Mouse (Mus musculus): ENCODE results near the gene Asns. TPM values are rescaled to one million over a fixed set of nuclear protein-coding genes. Genes with fewer than 3 reads are reported as not detected.

The Asns gene
- polyA plus RNA-seq, 1 experiment = 122 TPM

- H3K79me3 ChIP-seq (ENCODE audit: low read depth) = peaks cover 37% of the 10 kb centered on the region
- H3K79me2 ChIP-seq (ENCODE audit: control insufficient read depth, insufficient read depth) = peaks cover 42% of the 10 kb centered on the region
- TF ChIP-seq MYOD1 (IDR thresholded peaks at IDR 0.05; ENCODE audit: control insufficient read depth, insufficient read length, low read depth) = no peak
- TF ChIP-seq MYOG (IDR thresholded peaks at IDR 0.05; ENCODE audit: control insufficient read depth, extremely low read depth, insufficient read length) = no peak
- no peak for TF ChIP-seq CEBPB (IDR thresholded peaks at IDR 0.05; ENCODE audit: low read depth)
- no peak for TF ChIP-seq CTCF (IDR thresholded peaks at IDR 0.05; ENCODE audit: control insufficient read depth, insufficient read depth, insufficient read length)
- TF ChIP-seq USF1 (IDR thresholded peaks at IDR 0.05; ENCODE audit: low read depth) = no peak
- no peak for TF ChIP-seq MAX (IDR thresholded peaks at IDR 0.05)
- TF ChIP-seq FOSL1 (IDR thresholded peaks at IDR 0.05; ENCODE audit: insufficient read depth, low read length, poor library complexity, severe bottlenecking) = no peak
- H3ac ChIP-seq (ENCODE audit: control insufficient read depth, insufficient read length, low read depth) = no peak overlapping the region
- no peak overlapping the region for H3K4me3 ChIP-seq (ENCODE audit: insufficient read depth, poor library complexity, severe bottlenecking)
- H3K36me3 ChIP-seq (ENCODE audit: control insufficient read depth, insufficient read depth) = no peaks in the 10 kb centered on the region
- H3K27me3 ChIP-seq (ENCODE audit: control insufficient read depth, insufficient read depth, insufficient read length) = no peaks in the 10 kb centered on the region
Observed at GRCm38 (mm10) chr6:7693666-7694065, 612 bp upstream of the Asns start.

DNA sequence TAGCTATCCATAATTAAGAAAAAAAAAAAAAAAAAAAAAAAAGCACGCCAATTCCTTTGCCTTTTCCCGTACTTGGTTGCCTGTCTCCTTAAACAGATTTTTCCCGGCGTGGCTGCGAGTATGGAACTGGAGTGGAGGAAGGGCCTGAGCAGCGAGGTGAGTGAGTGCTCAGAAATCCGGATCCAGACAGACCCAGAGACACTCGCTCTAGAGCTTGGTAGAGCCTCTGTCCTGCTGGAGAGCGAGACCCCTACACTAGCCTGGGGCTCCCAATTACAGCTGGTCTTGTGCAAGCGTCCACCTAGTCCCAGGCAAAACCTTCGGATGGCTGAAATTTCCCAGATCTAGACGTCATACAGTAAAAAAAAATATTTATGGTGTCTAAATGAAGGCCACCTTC, 603 bp downstream of the Asns start:
- no peaks in the 10 kb centered on the region for H3K27me3 ChIP-seq (ENCODE audit: control insufficient read depth, insufficient read depth, insufficient read length)
- H3K36me3 ChIP-seq (ENCODE audit: control insufficient read depth, insufficient read depth) = no peaks in the 10 kb centered on the region
- TF ChIP-seq MYOD1 (IDR thresholded peaks at IDR 0.05; ENCODE audit: control insufficient read depth, insufficient read length, low read depth) (no peak), FOSL1 (IDR thresholded peaks at IDR 0.05; ENCODE audit: insufficient read depth, low read length, poor library complexity, severe bottlenecking) (no peak)
- peak overlapping the region; percentile 66 for H3ac ChIP-seq (ENCODE audit: control insufficient read depth, insufficient read length, low read depth)
- H3K79me2 ChIP-seq (ENCODE audit: control insufficient read depth, insufficient read depth) = peaks cover 54% of the 10 kb centered on the region
- peaks cover 46% of the 10 kb centered on the region for H3K79me3 ChIP-seq (ENCODE audit: low read depth)
- H3K4me3 ChIP-seq (ENCODE audit: insufficient read depth, poor library complexity, severe bottlenecking) = peak overlapping the region; percentile 75

- peaks cover 59% of the 10 kb centered on the region for H3K79me2 ChIP-seq (ENCODE audit: control insufficient read depth, insufficient read depth)
Observed at GRCm38 (mm10) chr6:7692037-7692436, 1.0 kb downstream of the Asns start.

DNA sequence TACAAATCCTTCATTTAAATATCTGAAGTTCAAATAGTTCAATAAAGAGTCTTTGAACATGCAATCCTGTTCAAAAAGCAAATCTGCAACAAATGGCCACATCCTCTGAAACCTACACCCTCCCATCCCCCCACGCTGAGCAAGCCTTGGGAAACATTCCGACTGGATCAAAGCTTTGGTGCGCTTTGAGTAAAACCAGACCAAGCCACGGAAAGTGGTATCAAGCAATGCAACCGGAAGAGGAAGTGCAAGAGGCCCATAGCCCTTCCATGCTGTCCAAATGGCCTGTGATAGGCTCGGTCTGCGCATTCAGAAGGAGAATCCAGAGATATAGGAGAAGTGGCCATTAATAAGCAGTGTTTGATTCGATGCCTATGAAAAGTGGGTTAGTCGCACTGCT, 2.6 kb downstream of the Asns start:
- TF ChIP-seq MYOG (IDR thresholded peaks at IDR 0.05; ENCODE audit: control insufficient read depth, extremely low read depth, insufficient read length) (no peak), MAX (IDR thresholded peaks at IDR 0.05) (no peak), MYOD1 (IDR thresholded peaks at IDR 0.05; ENCODE audit: control insufficient read depth, insufficient read length, low read depth) (no peak), USF1 (IDR thresholded peaks at IDR 0.05; ENCODE audit: low read depth) (no peak), FOSL1 (IDR thresholded peaks at IDR 0.05; ENCODE audit: insufficient read depth, low read length, poor library complexity, severe bottlenecking) (no peak), CTCF (IDR thresholded peaks at IDR 0.05; ENCODE audit: control insufficient read depth, insufficient read depth, insufficient read length) (no peak)
- Histone ChIP-seq H3K4me3 (ENCODE audit: insufficient read depth, poor library complexity, severe bottlenecking) (no peak overlapping the region), H3K27me3 (ENCODE audit: control insufficient read depth, insufficient read depth, insufficient read length) (no peaks in the 10 kb centered on the region), H3K36me3 (ENCODE audit: control insufficient read depth, insufficient read depth) (peaks cover 6% of the 10 kb centered on the region), H3K79me2 (ENCODE audit: control insufficient read depth, insufficient read depth) (peaks cover 73% of the 10 kb centered on the region), H3ac (ENCODE audit: control insufficient read depth, insufficient read length, low read depth) (no peak overlapping the region), H3K79me3 (ENCODE audit: low read depth) (peaks cover 61% of the 10 kb centered on the region)

More at GRCm38 (mm10) chr6:7692037-7692436, 1.0 kb downstream of the Asns start:
- Histone ChIP-seq H3K4me3 (ENCODE audit: insufficient read depth, poor library complexity, severe bottlenecking) (peak overlapping the region; percentile 75), H3K27me3 (ENCODE audit: control insufficient read depth, insufficient read depth, insufficient read length) (no peaks in the 10 kb centered on the region), H3K79me3 (ENCODE audit: low read depth) (peaks cover 50% of the 10 kb centered on the region), H3K36me3 (ENCODE audit: control insufficient read depth, insufficient read depth) (no peaks in the 10 kb centered on the region), H3ac (ENCODE audit: control insufficient read depth, insufficient read length, low read depth) (no peak overlapping the region)
- TF ChIP-seq MYOD1 (IDR thresholded peaks at IDR 0.05; ENCODE audit: control insufficient read depth, insufficient read length, low read depth) (no peak), MAX (IDR thresholded peaks at IDR 0.05) (no peak), CEBPB (IDR thresholded peaks at IDR 0.05; ENCODE audit: low read depth) (no peak), CTCF (IDR thresholded peaks at IDR 0.05; ENCODE audit: control insufficient read depth, insufficient read depth, insufficient read length) (no peak), USF1 (IDR thresholded peaks at IDR 0.05; ENCODE audit: low read depth) (no peak), MYOG (IDR thresholded peaks at IDR 0.05; ENCODE audit: control insufficient read depth, extremely low read depth, insufficient read length) (no peak), FOSL1 (IDR thresholded peaks at IDR 0.05; ENCODE audit: insufficient read depth, low read length, poor library complexity, severe bottlenecking) (no peak)

DNA sequence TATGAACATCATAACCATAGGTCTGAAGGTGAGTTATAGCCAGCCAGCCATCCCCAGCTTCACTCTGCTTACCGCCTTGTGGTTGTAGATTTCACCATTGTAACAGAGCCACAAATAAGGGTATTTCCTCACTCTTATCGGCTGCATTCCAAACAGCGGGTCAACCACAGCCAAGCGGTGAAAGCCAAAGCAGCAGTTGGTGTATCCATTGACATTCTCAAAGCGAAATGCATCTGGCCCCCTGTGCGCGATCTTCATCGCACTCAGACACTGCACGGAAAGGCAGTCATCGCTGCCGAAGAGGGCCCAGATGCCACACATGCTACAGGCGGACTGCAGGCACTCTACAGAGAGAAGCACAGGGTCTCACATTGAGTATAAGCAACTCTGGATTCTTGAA, 3.9 kb downstream of the Asns start:
- Histone ChIP-seq H3K27me3 (ENCODE audit: control insufficient read depth, insufficient read depth, insufficient read length) (no peaks in the 10 kb centered on the region), H3K79me3 (ENCODE audit: low read depth) (peaks cover 64% of the 10 kb centered on the region), H3K79me2 (ENCODE audit: control insufficient read depth, insufficient read depth) (peaks cover 84% of the 10 kb centered on the region), H3K36me3 (ENCODE audit: control insufficient read depth, insufficient read depth) (peaks cover 17% of the 10 kb centered on the region), H3K4me3 (ENCODE audit: insufficient read depth, poor library complexity, severe bottlenecking) (no peak overlapping the region), H3ac (ENCODE audit: control insufficient read depth, insufficient read length, low read depth) (no peak overlapping the region)
- TF ChIP-seq MYOG (IDR thresholded peaks at IDR 0.05; ENCODE audit: control insufficient read depth, extremely low read depth, insufficient read length) = no peak
- TF ChIP-seq MAX (IDR thresholded peaks at IDR 0.05) = no peak
- no peak for TF ChIP-seq CEBPB (IDR thresholded peaks at IDR 0.05; ENCODE audit: low read depth)
- TF ChIP-seq MYOD1 (IDR thresholded peaks at IDR 0.05; ENCODE audit: control insufficient read depth, insufficient read length, low read depth) = no peak
- TF ChIP-seq USF1 (IDR thresholded peaks at IDR 0.05; ENCODE audit: low read depth) = no peak
- no peak for TF ChIP-seq CTCF (IDR thresholded peaks at IDR 0.05; ENCODE audit: control insufficient read depth, insufficient read depth, insufficient read length)
- no peak for TF ChIP-seq FOSL1 (IDR thresholded peaks at IDR 0.05; ENCODE audit: insufficient read depth, low read length, poor library complexity, severe bottlenecking)

GRCm38 (mm10) chr6:7686047-7686446, 7.0 kb downstream of the Asns start:
- Histone ChIP-seq H3K27me3 (ENCODE audit: control insufficient read depth, insufficient read depth, insufficient read length) (no peaks in the 10 kb centered on the region), H3K36me3 (ENCODE audit: control insufficient read depth, insufficient read depth) (peaks cover 33% of the 10 kb centered on the region), H3K4me3 (ENCODE audit: insufficient read depth, poor library complexity, severe bottlenecking) (no peak overlapping the region), H3K79me2 (ENCODE audit: control insufficient read depth, insufficient read depth) (peaks cover 65% of the 10 kb centered on the region), H3ac (ENCODE audit: control insufficient read depth, insufficient read length, low read depth) (no peak overlapping the region), H3K79me3 (ENCODE audit: low read depth) (peaks cover 50% of the 10 kb centered on the region)
- TF ChIP-seq MAX (IDR thresholded peaks at IDR 0.05) (no peak), MYOG (IDR thresholded peaks at IDR 0.05; ENCODE audit: control insufficient read depth, extremely low read depth, insufficient read length) (no peak), FOSL1 (IDR thresholded peaks at IDR 0.05; ENCODE audit: insufficient read depth, low read length, poor library complexity, severe bottlenecking) (no peak), MYOD1 (IDR thresholded peaks at IDR 0.05; ENCODE audit: control insufficient read depth, insufficient read length, low read depth) (no peak), CEBPB (IDR thresholded peaks at IDR 0.05; ENCODE audit: low read depth) (no peak), USF1 (IDR thresholded peaks at IDR 0.05; ENCODE audit: low read depth) (no peak), CTCF (IDR thresholded peaks at IDR 0.05; ENCODE audit: control insufficient read depth, insufficient read depth, insufficient read length) (no peak)
